Mouse (Mus musculus) heart, postnatal 36 days (tissue): ENCODE data around the gene Gsto2. TPM values are rescaled to one million over a fixed set of nuclear protein-coding genes. Genes with fewer than 3 reads are reported as not detected.
"Not testable (repeated sequence)": the region's sequence is repeated elsewhere in the genome, so short reads cannot be mapped to it uniquely, and the experiment has no call there.

Experiments used
- DNase-seq, 2 experiments: peaks; one replicate each; pipeline ENCODE4 v3.0.0; 2021 to 2022
- intact Hi-C: fragments of 180-260 bp; cut with DNase I; formaldehyde crosslinking; loops from one replicate; pipeline ENCODE4 v1.15.1; 2025
- total RNA-seq, 2 experiments: library from RNA; stranded (reverse); gene quantifications; 2 replicates each; pipeline ENCODE4 v1.2.3; 2021

Gsto2 gene
- total RNA-seq = 1 to 10 TPM; 2.1 to 2.3 TPM

- peak; percentile 90 for DNase-seq
- intact Hi-C loops = no loop called here
These were observed at the start of gene Gsto2 for GRCm38 (mm10) chr19:47865353-47865947. Gene Gsto2 (plus strand): TSS chr19:47865534.

DNA sequence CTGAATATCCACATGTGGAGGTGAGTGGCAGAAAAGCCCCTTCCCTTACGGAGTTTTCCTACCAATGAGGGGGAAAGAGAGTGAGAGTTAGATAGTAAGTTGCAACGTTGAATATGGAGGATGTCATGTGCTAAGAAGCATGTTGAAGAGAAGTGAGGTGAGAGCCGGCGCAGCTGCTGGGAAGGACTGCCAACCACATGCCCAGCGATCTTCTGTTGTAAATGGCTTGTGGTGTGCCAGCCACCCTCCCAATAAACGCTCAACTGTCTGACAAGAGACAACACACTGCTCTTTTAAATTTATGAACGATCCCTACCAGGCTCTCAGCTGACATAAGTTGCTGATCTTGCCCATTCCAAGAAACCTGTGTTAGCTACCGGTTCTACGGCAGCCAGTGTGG is 47.6 kb upstream of the Gsto2 start:
- intact Hi-C loops = no loop called here

DNA sequence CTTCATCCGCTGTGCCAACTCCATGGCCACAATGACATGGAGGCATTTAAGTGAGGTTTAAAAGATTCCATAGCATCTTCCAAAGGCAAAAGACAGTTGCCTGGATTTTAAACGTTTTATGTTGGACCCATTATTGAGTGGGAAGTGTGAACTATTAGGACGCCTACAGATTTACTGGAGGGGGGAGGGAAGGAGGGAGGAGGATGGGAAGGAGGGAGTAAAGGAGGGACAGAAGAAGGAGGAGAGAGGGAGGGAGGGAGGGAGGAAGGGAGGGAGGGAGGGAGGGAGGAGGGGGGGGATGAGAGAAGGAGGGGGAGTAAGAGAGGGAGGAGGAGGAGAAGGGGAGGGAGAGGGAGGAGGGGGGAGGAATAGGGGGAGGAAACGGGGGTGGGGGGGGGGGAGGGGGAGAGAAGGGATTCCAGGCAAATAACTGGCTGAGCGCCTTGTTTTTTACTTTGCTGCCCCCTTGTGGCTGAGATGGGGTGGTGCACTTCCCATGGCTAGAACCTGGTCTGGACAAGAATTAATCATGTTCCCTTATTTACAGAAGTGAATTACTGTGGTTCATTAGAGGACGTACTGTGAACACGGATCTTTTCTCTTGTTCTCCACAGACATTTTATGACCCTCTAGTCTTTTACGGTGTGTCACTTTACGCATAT is 44.4 kb upstream of the Gsto2 start:
- peak; percentile 70 to 77 for DNase-seq
- intact Hi-C loops = loop anchor here (1.0 to 10.0 kb wide), 3 partner anchors 162 to 556 kb away; no protein-coding TSS in a partner anchor

More for the DNA sequence above, 47.6 kb upstream of the Gsto2 start:
- DNase-seq = no peak

GRCm38 (mm10) chr19:47821494-47821872 is 43.9 kb upstream of the Gsto2 start:
- peak in 1 of 2 experiments; percentile 7 for DNase-seq
- intact Hi-C loops = loop anchor here (1.0 to 10.0 kb wide), 3 partner anchors 162 to 557 kb away; no protein-coding TSS in a partner anchor

- intact Hi-C loops = loop anchor here (2.0 to 10.0 kb wide), 2 partner anchors 465 to 557 kb away; no protein-coding TSS in a partner anchor
- DNase-seq = no peak
These were observed 43.1 kb upstream of the Gsto2 start for GRCm38 (mm10) chr19:47822143-47822796.

- no peak for DNase-seq
- intact Hi-C loops = loop anchor here (10.0 kb wide), 1 partner anchor 559 kb away; no protein-coding TSS in a partner anchor
These were observed 41.3 kb upstream of the Gsto2 start for GRCm38 (mm10) chr19:47824026-47824425.

DNA sequence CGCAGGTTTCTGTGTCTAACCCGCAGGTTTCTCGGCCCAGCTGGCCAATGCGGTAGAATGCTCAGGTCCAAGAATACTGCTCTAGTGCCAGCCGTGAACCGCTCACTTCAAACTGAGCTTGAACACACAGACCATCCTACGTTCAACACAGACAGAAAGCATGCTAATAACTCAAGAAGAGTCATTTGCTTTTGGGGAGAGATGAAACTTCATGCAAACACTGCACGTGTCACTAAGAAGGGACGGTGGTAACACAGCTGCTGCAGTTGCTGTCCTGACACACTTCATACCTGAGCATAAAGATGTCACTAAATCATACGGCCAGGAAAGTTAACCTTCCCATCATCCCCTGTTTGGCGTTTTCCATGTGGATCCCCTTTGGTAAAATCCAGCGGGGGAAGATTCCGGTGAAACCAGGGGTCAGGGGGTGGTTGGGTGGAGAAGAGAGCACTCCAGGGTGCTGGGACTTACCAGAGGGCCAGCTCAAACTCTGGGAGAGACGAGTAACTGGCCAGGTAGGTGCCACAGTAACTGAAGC is 35.4 kb upstream of the Gsto2 start:
- intact Hi-C loops = loop anchor here (10.0 kb wide), 1 partner anchor 565 kb away; no protein-coding TSS in a partner anchor
- no peak for DNase-seq

DNA sequence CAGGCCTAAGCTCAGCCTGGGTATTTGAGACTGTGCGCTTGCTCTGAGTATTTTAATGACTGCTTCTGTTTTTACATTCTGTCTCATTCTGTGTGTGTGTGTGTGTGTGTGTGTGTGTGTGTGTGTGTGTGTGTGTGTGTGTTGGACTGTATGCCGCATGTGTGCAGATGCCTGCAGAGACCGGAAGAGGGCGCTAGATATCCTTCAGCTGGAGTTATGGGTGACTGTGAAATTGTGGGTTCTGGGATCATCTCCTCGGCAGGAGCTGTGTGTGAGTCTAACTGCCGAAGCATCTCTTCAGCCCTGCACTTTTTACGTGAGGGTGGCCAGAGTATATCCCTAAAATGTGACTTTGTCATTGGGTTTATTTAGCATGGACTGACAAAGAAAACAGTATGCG is 34.2 kb upstream of the Gsto2 start:
- intact Hi-C loops = no loop called here
- DNase-seq = no peak

DNA sequence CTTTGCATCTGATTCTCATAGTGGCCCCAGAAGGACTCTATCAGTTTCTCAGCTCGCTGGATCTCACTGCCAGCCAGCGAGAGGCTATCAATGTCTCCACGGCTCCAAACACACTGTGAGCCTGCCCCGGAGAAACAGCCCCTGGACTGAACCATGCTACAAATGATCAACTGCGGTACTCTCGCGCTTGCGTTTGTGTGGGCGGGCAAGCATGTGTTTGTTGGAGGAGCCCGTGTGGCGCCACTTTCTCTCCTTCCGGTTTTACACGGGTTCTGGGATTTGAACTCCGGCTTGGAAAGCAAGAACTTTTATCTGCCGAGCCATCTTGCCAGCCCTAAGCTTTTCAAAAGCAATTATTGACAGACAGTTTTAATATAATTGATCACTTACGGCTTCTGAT is 33.0 kb upstream of the Gsto2 start:
- DNase-seq = no peak
- intact Hi-C loops = no loop called here

DNA sequence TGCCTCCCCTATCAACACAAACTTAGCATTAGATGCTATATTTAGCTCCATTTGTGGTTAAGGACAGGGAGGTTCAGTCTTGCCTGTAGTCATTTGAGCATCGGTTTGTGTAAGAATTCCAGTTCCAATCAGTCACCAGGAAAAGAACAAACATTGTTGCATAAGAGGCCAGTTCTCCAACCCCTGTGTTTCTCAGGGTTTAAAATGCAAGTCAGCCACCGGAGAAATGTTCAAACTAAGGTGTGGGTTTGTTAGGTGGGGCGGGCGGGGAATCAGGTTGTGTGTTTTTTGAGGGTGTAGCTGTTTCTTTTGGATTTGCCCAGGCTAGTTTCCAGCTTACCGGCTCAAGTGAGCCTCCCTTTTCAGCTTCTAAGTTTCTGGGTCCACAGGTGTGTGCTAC is 30.7 kb upstream of the Gsto2 start:
- intact Hi-C loops = no loop called here
- DNase-seq = no peak

DNA sequence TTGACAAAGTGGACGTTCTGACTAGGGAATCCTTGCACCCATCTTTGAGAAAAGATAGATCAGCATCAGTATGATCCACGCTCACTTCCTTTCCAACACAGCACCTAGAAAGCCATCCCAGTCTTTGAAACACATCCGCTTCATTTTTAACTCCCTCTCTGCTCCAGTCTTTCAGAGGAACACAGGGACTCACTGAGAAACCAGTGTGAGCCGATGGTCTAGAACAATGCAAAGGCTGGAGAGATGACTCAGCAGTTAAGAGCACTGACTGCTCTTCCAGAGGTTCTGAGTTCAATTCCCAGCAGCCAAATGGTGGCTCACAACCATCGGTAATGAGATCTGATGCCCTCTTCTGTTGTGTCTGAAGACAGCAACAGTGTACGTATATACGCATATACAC is 29.6 kb upstream of the Gsto2 start:
- intact Hi-C loops = no loop called here
- no peak for DNase-seq

GRCm38 (mm10) chr19:47836701-47837526 is 28.4 kb upstream of the Gsto2 start:
- intact Hi-C loops = no loop called here
- DNase-seq = peak; percentile 17 to 41

DNA sequence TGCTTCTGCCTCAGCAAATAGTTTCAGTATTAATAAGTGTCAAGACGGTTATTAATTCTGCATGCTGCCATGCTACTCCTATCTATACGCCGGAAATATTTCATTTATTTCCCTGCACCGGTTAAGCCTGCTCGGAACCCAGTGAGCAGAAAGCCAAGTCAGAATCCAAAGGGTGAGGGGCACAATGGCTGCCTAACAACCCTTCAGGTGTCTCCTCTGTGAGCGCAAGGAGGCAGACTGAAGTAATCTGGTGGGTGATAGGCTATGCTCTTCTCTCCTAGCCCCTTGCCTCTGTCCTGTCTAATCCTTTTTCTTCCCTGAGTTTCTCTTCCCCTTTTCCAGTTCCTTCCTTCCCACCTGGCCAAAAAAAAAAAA is 27.8 kb upstream of the Gsto2 start:
- intact Hi-C loops = no loop called here
- no peak for DNase-seq

DNA sequence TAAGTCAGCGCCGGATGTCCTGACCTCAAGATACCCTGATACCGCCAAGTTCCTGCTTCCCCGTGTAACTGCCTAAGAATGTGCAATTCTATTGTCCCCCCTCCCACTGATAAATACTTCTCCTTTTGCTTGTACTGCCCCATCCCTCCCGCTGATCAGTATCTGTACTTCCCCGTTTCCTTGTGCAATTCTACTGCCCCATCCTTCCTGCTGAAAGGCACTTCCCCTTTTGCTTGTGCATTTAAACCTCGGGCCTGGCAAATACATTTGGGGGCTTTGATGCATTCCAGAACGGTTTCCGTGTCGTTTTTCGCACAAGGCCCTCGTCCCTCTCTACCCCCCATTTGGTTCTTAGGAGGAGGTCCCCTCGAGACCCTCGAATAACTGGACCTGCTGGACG is 24.1 kb upstream of the Gsto2 start:
- intact Hi-C loops = not testable (repeated sequence)

GRCm38 (mm10) chr19:47849735-47850134 is 15.6 kb upstream of the Gsto2 start:
- intact Hi-C loops = no loop called here
- DNase-seq = no peak

More for the DNA sequence above, 24.1 kb upstream of the Gsto2 start:
- not testable (repeated sequence) for DNase-seq

DNA sequence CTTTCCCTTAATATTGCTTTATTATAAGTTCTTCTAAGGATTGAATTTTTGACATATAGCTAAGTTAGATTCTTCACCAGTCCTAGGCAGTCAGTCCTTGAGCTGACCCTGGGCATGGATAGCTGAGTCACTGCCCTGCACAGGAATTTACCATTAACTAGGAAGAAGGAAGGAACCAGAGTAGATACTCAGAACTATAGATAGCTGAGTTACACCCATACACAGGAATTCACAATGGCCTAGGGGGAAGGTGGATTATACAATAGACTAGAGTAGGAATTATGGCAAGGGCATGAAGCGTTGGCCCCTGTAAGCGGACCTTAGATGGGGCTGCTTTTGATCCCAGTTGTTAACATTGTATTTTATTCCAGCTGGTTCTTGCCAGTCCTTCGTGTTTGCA is 13.2 kb upstream of the Gsto2 start:
- DNase-seq, intact Hi-C loops: not testable (repeated sequence)

GRCm38 (mm10) chr19:47853053-47853452 is 12.3 kb upstream of the Gsto2 start:
- intact Hi-C loops = no loop called here

GRCm38 (mm10) chr19:47853951-47854795 is 11.2 kb upstream of the Gsto2 start:
- intact Hi-C loops = no loop called here
- peak; percentile 10 to 19 for DNase-seq

More at GRCm38 (mm10) chr19:47853053-47853452, 12.3 kb upstream of the Gsto2 start:
- no peak for DNase-seq
